Mouse (Mus musculus) spleen, postnatal 36 days (tissue): ENCODE data around the gene Tcea3.

ENCODE experiments used
- DNase-seq, 2 experiments: peaks; one replicate each; pipeline ENCODE4 v3.0.0; 2022; ENCODE audit warnings: low spot score in 2 of 2, mixed read lengths in 1 of 2

The Tcea3 gene

GRCm38 (mm10) chr4:136247729-136248463 lies at the start of gene Tcea3:
TSS of gene Tcea3 (plus strand) at chr4:136247729.
- DNase-seq: no peak

DNA sequence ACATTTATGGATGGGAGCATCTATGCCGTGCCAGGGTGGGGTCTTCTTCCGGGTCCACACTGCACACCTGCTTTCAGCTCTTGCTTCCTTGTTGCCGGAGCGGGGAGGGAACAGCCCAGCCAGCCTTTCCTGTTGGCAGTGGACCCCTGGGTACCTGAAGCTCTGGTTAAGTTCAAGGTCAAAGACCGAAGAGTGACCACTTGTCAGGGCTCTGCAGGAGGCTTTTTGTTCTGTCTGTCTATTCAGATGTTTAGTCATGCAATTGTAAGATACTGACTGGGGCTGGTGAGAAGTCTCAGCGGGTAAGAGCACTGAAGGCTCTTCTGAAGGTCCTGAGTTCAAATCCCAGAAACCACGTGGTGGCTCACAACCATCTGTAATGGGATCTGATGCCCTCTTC lies 48.7 kb upstream of the Tcea3 start:
- DNase-seq: no peak

GRCm38 (mm10) chr4:136199562-136200292 lies 47.8 kb upstream of the Tcea3 start:
- DNase-seq: peak; percentile 24 to 44

GRCm38 (mm10) chr4:136202509-136202908 lies 45.0 kb upstream of the Tcea3 start:
- peak; percentile 42 to 62 for DNase-seq

DNA sequence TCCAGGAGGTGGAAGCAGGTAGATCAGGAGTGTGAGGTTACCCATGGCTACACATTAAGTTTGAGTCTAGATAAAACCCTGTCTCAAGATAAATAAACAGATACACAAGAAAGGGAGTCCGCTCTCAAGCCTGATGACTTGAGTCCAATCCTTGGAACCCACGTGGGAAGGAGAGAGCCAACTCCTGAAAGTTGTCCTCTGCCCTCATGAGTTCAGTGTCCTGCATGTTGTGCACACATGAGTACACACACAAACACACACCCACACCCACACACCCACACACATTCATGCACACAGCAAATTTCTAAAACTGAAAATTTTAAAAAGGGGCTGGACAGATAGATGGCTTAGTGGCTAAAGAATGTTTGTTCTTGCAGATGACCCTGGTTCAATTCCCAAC lies 42.8 kb upstream of the Tcea3 start:
- DNase-seq: no peak

DNA sequence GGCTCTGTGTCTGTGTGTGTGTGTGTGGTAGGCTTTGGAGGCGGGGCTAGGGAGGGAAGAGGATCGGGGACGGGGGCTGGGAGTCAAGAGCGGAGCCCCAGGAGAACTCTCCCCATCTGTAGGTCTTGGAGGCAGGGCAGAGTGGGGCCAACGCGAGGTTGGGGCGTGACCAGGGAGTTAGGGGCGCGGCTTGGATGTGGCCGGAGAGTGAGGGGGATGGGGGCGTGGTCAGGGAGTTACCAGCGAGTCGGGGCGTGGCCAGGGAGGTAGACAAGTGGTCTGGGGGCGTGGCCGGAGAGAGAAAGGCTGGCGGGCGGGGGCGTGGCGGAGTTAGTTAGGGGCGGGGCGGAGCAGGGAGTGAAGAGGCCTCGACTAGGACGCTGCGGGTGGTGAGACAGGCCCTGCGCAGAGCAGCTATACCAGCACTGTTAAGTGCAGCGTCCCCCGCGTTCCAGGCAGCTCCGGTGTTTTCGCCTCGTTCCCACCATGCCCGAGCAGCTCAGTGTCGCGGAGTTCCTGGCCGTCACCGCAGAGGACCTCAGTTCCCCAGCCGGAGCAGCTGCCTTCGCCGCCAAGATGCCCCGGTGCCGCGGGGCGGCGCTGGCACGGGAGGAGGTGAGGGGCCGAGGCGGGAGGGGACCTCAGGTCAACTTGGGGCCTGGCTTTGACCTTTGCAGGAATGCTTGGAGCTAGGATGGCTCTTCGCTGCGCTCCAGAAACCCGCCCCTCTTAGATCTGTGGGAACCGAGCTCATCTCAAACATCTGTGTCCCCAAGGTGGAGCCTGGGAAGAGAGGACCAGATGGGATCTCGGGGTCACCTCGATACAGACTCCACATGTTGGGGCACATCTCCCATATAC lies 41.3 kb upstream of the Tcea3 start, which contains the start of gene Asap3:
Asap3 (plus strand) TSS at position 333 of the 861 bp plus-strand sequence.
- peak; percentile 87 to 91 for DNase-seq

GRCm38 (mm10) chr4:136206943-136207342 lies 40.6 kb upstream of the Tcea3 start:
- DNase-seq: no peak

GRCm38 (mm10) chr4:136210931-136211330 lies 36.6 kb upstream of the Tcea3 start:
- no peak for DNase-seq

DNA sequence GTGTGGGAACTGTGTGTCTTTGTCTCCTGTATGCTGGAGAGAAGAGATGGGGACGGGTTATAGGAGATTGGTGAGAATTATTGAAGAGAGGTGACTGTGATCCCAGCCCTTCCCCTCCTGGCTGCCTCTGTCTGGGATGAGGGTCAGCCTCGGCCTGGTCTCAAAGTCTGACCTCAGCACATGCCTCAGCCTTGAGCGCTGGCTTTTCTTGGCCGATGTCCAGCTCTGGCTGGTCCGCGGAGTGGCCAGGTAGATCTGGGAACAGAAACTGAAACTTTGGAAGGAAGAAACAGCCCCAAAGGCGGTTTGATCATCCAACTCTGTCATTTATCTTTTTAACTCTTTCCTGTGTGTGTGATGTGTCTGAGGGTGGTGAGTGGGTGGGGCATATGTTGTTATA lies 33.9 kb upstream of the Tcea3 start:
- no peak for DNase-seq

GRCm38 (mm10) chr4:136214828-136215227 lies 32.7 kb upstream of the Tcea3 start:
- DNase-seq: no peak

DNA sequence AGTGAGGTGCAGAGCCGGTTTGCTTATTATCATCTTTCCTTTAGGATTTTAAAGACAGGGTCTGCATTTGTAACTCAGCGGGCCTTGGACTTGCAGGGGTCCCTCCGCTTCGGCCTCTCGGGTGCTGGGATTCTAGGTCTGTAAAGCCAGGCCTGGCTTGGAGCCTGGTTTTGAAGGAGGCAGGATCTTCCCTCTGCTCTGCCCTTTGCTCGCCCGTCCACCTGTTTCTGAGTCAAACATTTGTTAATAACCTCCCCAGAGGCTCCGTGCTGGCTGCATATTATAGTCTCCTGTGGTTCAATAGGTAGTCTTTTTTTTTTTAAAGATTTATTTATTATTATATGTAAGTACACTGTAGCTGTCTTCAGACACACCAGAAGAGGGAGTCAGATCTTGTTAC lies 32.0 kb upstream of the Tcea3 start:
- DNase-seq: no peak

- DNase-seq: no peak
These were observed 30.5 kb upstream of the Tcea3 start for GRCm38 (mm10) chr4:136217063-136217462.

GRCm38 (mm10) chr4:136218595-136219214 lies 28.8 kb upstream of the Tcea3 start:
- DNase-seq: no peak

GRCm38 (mm10) chr4:136220133-136220775 lies 27.3 kb upstream of the Tcea3 start:
- no peak for DNase-seq

DNA sequence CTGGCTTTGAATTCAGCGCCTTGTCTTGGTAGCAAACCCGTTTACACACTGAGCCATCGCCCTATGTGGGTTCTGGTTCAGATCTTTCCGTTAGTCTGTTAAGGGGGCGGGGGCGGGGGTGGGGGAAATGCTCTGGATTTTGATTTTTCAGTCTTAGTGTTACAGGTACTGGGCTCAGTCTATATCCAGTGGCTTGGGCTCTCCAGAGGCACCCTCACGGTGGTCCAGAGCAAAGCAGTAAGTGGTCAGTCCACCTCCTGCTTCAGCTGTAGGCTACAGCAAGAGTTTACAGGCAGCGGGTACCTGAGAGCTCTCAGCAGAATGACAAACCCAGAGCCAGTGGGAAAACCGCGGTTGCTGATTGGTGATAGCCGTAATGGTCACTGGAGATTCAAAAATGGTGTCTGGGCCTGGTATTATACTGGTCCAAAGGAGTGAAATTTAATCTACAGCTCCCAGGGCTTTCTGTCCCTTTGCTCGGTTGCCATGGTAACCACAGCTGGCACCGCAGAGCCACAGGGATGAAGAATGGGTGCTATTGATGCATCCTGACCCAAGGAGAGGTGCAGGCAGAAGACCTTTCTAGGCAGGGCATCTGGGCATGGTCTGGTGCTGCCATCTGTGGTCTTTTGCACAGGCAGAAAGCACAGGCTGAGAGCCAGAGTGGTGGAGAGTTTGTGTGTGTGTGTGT lies 23.8 kb upstream of the Tcea3 start:
- no peak for DNase-seq

GRCm38 (mm10) chr4:136224240-136224559 lies 23.3 kb upstream of the Tcea3 start:
- no peak for DNase-seq

GRCm38 (mm10) chr4:136224677-136225460 lies 22.7 kb upstream of the Tcea3 start:
- no peak for DNase-seq

DNA sequence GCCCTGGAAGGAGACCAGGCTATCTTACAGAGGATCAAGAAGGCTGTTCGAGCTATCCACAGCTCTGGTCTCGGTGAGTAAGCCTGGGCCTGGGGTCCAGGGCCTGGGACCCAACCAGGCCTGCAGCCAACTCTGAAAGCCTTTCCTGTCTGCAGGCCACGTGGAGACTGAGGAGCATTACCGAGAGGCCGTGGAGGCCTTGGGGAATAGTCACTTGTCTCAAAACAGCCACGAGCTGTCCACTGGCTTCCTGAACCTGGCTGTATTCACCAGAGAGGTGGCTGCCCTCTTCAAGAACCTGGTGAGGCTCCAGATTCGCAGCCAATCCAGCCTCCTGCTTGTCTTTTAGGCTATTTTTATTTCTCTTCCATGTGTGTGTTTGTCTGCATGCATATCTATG lies 20.1 kb upstream of the Tcea3 start:
- DNase-seq: no peak

DNA sequence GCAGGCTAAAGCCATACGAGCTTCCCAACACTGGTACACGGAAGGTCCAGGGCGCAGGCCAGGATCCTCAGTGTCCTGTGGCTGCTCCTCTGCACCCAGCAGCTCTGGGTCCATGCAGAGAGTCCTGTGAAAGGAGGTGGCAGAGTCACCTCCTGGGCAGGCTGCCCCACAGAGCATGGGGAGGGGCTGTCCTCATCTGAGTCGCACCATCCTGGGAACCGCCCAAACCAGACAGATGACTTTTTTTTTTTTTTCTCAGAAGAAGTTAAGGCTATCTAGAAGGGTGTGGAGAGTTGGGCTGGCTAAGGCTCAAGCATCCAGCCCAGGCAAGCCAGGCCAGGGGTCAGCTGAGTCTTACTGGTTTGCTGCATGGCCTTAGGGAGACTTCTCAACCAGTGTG lies 18.9 kb upstream of the Tcea3 start:
- no peak for DNase-seq

GRCm38 (mm10) chr4:136238669-136239068 lies 8.9 kb upstream of the Tcea3 start:
- no peak for DNase-seq
